Mouse (Mus musculus): ENCODE measurements around the gene Mboat7.
A peak's percentile ranks its signal among the peaks of the same experiment; 100 is the strongest.

The Mboat7 gene

DNA sequence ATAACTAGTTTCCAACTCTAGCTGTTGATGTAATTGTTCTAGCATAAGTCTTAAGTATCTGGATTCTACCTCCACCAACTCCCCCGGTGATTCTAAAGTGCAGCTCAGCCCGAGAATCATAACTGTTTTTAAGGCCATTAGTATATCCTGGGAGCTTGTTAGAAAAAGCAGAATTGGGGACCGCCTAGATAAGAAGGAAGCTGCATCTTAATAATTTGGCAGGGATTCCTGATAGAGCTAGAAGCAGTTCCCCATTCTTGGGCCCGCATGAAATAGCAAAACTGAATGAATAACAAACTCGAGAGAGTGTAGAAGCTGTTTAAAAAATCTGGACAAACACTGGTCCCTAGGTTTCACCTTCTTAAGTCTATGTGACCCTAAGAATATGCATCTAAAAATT, 49.9 kb downstream of the Mboat7 start:
- DNase-seq, result no peak

DNA sequence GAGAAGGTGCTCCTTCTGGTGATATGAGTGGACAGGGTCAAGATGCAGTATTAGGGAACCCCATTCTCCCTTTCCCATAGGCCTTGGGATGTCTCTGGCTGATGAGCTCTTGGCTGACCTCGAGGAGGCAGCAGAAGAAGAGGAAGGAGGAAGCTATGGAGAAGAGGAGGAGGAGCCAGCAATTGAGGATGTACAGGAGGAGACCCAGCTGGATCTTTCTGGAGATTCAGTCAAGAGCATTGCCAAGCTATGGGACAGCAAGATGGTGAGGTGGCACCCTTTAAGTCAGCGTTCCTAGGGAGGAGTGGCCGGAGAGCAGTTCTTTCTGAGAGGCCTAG, 62.9 kb downstream of the Mboat7 start:
- no peak for DNase-seq

DNA sequence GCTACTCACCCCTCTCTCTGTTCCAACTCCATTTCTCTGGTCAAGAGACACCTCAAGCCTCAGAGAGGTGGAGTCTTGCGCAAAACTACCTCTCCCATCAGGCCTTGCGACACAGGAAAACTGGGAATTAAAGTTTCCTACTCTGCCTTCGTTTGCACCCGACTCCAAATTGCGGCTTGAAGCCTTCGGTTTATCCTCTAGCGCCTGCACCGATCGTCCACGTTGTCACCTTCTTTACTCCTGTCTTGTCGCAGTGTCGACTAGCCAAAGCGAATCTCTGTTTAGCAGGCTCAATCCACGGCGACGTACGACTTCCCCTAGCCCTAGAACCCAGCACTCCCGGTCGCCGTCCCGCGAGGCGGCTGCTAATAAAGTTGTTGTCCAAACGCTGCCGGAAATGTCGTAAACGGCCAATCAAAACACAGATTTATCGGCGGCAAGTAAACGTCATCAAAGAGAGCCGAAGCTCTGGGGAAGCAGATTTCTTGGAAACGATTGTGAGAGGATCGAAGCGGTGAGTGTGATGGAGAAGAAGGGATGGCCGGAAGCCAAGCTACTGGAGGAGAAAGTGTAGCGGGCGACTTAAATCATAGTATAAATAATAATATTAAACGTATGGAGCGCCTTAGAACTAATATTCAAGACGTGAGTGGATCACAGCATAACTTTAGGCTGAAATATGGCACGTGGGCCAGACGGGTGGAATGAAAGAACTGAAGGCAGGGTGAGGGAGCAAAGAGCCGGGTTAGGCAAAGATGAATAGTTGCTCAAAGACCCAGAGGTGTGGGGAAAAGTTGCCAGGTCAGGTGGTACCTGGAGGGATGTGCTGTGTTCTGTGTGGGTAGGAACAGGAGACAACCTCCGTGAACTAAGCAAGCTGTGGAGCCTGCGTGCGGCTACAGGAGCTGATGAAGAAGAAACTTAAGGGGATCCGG, 63.5 kb downstream of the Mboat7 start, which contains the start of the genes Tfpt and Prpf31:
Tfpt (minus strand) TSS at position 387 of the 935 bp plus-strand sequence.
Prpf31 (plus strand) TSS at position 443 of the 935 bp plus-strand sequence.
- peak; percentile 94 for DNase-seq

DNA sequence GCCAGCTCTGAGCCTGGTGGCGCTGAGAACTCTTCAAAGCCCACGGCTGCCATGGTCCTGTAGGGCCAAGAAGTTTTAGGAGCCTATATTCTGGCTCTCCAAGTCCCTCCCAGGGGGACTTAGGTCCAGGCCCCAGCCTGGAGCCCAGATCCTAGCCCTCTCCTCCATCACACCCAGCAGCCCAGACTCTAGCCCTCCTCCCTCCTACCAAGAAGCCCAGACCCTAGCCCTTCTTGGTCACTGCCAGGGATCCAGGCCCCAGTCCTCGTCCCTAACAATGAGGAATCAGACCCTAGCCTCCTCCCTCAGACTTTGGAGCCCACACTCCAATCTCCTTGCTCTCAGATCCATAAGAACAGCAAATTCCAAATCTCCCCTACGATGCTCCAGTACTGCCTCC, 64.3 kb downstream of the Mboat7 start:
- DNase-seq, result no peak
